Mouse (Mus musculus) thymus, adult 2 months (tissue): ENCODE measurements around the gene Rad51b.

ENCODE experiments used
- CTCF ChIP-seq: fragments of 200-500 bp; IDR thresholded peaks from 2 replicates; pipeline ENCODE4 v1.5.1; 2012; ENCODE audit warnings: mild to moderate bottlenecking, control low read depth, low read length, moderate library complexity, borderline replicate concordance; ENCODE audit not compliant: control insufficient read depth, poor library complexity, insufficient read depth; ENCODE audit errors: extremely low read depth
- POLR2A ChIP-seq: fragments of 200-500 bp; IDR thresholded peaks from 2 replicates; pipeline ENCODE4 v1.6.1; 2012; ENCODE audit warnings: mild to moderate bottlenecking, low read length, control low read depth, moderate library complexity; ENCODE audit not compliant: control insufficient read depth, poor library complexity, insufficient read depth; ENCODE audit errors: extremely low read depth

- TF ChIP-seq POLR2A: no peak
- TF ChIP-seq CTCF: no peak
These were observed 541.3 kb downstream of the Rad51b start for GRCm38 (mm10) chr12:79838181-79838961.
